Mouse (Mus musculus) left cerebral cortex, postnatal 36 days (tissue): ENCODE measurements around the gene Cd55. TPM values are rescaled to one million over a fixed set of nuclear protein-coding genes. Genes with fewer than 3 reads are reported as not detected.
"Not testable (repeated sequence)": the region's sequence is repeated elsewhere in the genome, so short reads cannot be mapped to it uniquely, and the experiment has no call there.

Source experiments
- DNase-seq, 2 experiments: peaks; one replicate each; pipeline ENCODE4 v3.0.0; 2021 to 2022; ENCODE audit warnings: low spot score in 2 of 2, mixed read lengths in 1 of 2
- intact Hi-C: fragments of 180-260 bp; cut with DNase I; formaldehyde crosslinking; loops from one replicate; pipeline ENCODE4 v1.15.1; 2025
- total RNA-seq, 2 experiments: library from RNA; stranded (reverse); gene quantifications; 2 replicates each; pipeline ENCODE4 v1.2.3; 2021

Gene Cd55
- total RNA-seq = 1 to 10 TPM; 5.2 to 5.5 TPM

GRCm38 (mm10) chr1:130462084-130462861, at the start of gene Cd55:
Cd55 (minus strand) TSS chr1:130462744.
- intact Hi-C loops = no loop called here
- DNase-seq = peak; percentile 86 to 88

GRCm38 (mm10) chr1:130511823-130512370, 49.4 kb upstream of the Cd55 start:
- DNase-seq = no peak
- intact Hi-C loops = no loop called here

- DNase-seq = no peak
- intact Hi-C loops = no loop called here
These were observed 46.4 kb upstream of the Cd55 start for GRCm38 (mm10) chr1:130508957-130509350.

- DNase-seq = no peak
- intact Hi-C loops = no loop called here
These were observed 45.7 kb upstream of the Cd55 start for GRCm38 (mm10) chr1:130508030-130508956.

DNA sequence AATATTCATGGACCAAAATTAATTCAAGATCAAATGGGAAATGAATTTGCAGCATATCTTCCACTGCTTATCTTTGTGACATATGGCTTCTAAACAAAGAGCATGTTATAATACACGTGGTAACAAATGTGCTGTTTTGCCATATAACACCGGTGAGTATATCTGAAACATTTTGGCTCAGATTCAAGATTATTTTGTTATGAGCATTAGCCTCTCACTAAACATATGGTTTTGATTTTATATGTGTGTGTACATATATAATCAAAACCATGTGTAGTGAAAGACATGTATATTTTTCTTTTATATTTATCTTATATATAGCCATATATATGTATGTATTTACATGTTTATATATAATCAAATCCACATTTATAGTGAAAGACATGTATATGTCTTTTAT, 44.9 kb upstream of the Cd55 start:
- intact Hi-C loops = no loop called here
- DNase-seq = no peak

DNA sequence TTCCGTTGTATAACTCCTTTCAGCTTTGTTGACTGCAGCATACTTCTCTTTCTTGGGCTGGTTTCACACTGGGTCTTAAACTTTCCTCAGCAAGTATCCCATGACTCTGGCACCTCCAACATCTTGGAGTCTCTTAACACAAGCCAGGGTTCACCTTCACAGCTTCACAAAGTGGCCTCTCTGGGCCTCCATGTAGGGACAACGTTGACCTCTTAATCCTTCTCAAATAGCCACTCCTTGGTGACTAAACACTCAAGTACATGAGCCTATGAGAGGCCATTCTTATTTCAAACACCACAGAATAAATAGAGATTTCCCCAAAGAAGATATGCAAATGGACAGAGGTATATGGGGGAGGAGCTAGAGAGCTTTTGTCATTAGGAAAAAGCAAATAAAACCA, 37.4 kb upstream of the Cd55 start:
- intact Hi-C loops = no loop called here
- DNase-seq = no peak

GRCm38 (mm10) chr1:130498331-130498730, 35.8 kb upstream of the Cd55 start:
- intact Hi-C loops = no loop called here
- no peak for DNase-seq

GRCm38 (mm10) chr1:130486816-130487545, 24.4 kb upstream of the Cd55 start:
- DNase-seq = no peak
- intact Hi-C loops = no loop called here

DNA sequence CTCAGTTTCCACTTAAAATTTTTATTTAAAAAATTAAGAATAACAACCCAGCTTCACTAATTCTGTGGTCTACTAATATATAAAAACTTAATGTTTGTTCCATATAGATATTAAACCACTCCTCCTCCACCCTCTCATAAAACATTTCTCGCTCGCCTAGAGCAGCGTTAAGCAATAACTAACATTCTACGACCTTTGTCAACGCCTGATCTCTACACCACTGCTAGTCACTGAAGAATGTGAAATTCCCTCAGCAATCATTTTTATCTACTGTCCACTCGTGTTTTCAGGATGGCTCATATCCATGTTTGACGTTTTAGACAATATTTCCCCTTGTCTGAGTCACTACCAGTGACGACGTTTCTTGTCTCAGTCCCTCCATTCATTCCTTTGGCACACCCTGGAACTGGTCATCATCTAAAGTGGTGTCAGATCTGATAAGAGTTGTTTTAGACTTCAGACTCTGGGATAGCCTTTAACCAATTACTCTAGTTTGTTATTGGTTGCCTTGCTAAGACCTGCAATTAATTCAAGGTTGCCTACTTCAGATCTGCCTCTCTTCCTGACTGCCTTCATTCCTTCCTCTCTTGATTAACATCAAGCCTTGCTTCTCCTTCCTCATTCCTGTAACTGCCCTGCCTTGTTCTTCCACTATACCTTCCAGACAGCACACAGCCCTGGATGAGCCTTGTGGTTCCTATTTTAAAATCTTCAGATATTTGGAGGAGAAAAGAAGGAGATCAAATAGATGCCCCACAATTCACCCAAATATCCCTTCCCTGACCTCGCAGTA, 23.5 kb upstream of the Cd55 start:
- no peak for DNase-seq
- intact Hi-C loops = no loop called here

- intact Hi-C loops = no loop called here
- no peak for DNase-seq
These were observed 22.8 kb upstream of the Cd55 start for GRCm38 (mm10) chr1:130485376-130485775.

DNA sequence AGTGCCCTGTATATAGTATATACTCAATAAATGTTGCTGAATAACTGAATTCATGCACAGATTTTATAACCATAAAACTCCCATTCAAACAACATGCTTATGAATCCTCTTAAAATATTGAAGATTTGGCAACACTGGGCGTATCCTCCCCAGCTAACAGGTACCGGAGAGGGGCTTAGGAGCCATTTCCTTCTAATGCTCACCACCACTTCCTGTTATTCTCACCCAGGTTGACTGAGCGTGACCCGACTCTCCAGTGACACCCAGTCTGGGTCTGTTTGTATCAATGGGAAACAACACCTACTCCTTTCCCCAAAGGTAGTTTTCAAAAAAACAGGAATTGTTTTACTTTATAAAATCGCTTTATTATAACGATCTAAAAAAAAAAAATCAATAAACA, 12.4 kb upstream of the Cd55 start:
- no peak for DNase-seq
- intact Hi-C loops = no loop called here

DNA sequence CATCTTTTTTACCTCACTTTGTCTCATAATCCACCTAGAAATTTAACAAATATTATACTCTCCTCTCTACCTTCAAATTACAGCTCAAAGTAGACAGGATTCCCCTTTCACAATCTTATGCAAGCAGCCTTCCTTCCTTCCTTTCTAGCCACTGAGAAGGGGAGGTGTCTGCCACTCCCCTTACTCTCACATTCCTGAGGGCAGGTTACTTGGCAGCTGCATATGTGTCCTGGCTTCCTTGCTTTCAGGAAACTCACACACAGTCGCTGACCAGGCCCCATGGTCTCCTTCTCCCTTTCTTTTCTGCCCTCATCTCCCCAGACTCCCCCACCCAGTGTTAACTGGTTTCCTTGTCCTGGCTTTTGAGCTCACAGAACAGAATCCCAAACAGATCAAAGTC, 11.7 kb upstream of the Cd55 start:
- intact Hi-C loops = no loop called here
- DNase-seq = no peak

DNA sequence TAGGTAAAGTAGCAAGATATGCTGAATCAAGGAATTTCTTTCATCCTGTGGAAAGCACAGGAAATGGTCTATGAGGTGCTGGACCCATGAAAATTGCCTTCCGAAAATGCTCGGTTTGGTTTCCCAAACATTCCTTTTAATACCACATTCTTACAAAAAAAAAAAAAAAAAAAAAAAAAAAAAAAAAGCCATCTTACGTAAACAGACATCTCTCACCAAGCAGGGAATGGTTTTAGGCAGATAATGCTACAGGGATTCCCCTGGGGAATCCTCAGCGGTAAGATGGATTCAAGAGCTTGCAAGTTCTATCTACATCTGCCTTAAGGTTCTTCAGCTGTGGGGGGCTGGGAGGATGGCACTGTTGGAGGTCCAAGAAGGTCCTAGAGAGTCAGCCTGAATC, 7.5 kb upstream of the Cd55 start:
- intact Hi-C loops = no loop called here
- no peak for DNase-seq

DNA sequence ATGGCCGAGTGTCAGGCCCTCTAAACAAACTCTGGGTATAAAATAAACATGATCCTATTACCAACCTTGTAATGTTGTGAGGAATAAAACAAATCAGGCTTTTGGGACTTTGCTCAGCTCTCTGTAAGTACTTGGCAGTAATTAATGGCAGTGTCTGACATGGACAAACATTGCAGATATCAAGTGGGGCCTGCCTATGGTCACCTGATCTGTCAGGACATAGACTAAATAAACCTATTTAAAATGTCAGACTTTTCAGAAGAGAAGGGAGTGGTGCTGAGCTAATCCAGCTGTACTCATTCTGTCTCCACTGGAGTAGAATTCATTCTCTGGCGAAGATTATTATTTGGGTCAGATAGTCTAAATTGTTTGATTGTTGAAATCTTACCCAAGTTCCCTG, 4.9 kb upstream of the Cd55 start:
- no peak for DNase-seq
- intact Hi-C loops = no loop called here

GRCm38 (mm10) chr1:130464173-130464572, 1.6 kb upstream of the Cd55 start:
- DNase-seq = no peak
- intact Hi-C loops = no loop called here

GRCm38 (mm10) chr1:130462867-130463266, 323 bp upstream of the Cd55 start:
- intact Hi-C loops = no loop called here
- DNase-seq = no peak

- no peak for DNase-seq
These were observed 7.4 kb downstream of the Cd55 start for GRCm38 (mm10) chr1:130455111-130455510.

GRCm38 (mm10) chr1:130442930-130443329, 19.6 kb downstream of the Cd55 start:
- intact Hi-C loops, DNase-seq: not testable (repeated sequence)

More at GRCm38 (mm10) chr1:130455111-130455510, 7.4 kb downstream of the Cd55 start:
- intact Hi-C loops = no loop called here

- intact Hi-C loops = no loop called here
- DNase-seq = no peak
These were observed 31.6 kb downstream of the Cd55 start for GRCm38 (mm10) chr1:130430920-130431319.
